Comparison of ENCODE assay signal across 8 mouse cellular contexts in genomic region chr11:69395634-69396373, GRCm38 (mm10). TPM values are rescaled to one million over a fixed set of nuclear protein-coding genes. Genes with fewer than 3 reads are reported as not detected.
DNase-seq lines count a peak whose midpoint lies in the region; ATAC-seq lines count a peak whose summit lies in the region.

No protein-coding gene starts in this region.

- peaks cover 23% of the 10 kb centered on the region for H3K27me3 ChIP-seq in hindbrain, embryonic 12.5 days

- H3K36me3 ChIP-seq in hindbrain, embryonic 12.5 days: peaks cover 22% of the 10 kb centered on the region

- peaks cover 34% of the 10 kb centered on the region for H3K4me1 ChIP-seq in hindbrain, embryonic 12.5 days

- ATAC-seq in hindbrain, embryonic 12.5 days (ENCODE audit: low FRiP score): peak; percentile 86

- H3K9me3 ChIP-seq in hindbrain, embryonic 12.5 days (replicated peaks): no peaks in the 10 kb centered on the region

- peak overlapping the region; percentile 62 for H3K4me2 ChIP-seq in hindbrain, embryonic 12.5 days (replicated peaks)

- H3K9ac ChIP-seq in hindbrain, embryonic 12.5 days: peak overlapping the region; percentile 73

- peak overlapping the region; percentile 65 for H3K4me3 ChIP-seq in hindbrain, embryonic 12.5 days

- peak; percentile 99 for DNase-seq in MN1 (ENCODE audit: low spot score)
- peak; percentile 99 for DNase-seq in cerebellum, adult 9-10 months
- peak; percentile 97 to 98 for DNase-seq in frontal cortex, adult 2 months (ENCODE audit: extremely low spot score in 1 of 2, low spot score in 1 of 2)
- DNase-seq in layer of hippocampus, postnatal 14 days (ENCODE audit: low spot score in 2 of 2): peak; percentile 98
- peak; percentile 96 for DNase-seq in lung, postnatal 14 days
- peak; percentile 99 for DNase-seq in retina, adult 2 months (ENCODE audit: low read depth, low spot score)
- peak; percentile 93 to 95 for DNase-seq in thymus, postnatal 36 days

- H3K27ac ChIP-seq in hindbrain, embryonic 12.5 days: peak overlapping the region; percentile 96

- WGBS in hindbrain, embryonic 12.5 days: under 1% methylated on average over 48 of the region's 48 CpGs

RNA-seq across cellular contexts. Expression of gene Cyb5d1, which starts 0.4 kb away (rescaled TPM):
- 34.2 and 35.7 TPM in 2 replicates for polyA plus RNA-seq in frontal cortex, adult 2 months (2012; rRNA removed)
- polyA plus RNA-seq in hindbrain, embryonic 12.5 days (2016; fragmentation: Nextera tagmentation; extraction: Ambion mirVana): 48.0 and 50.5 TPM in 2 replicates
- 10 to 100 TPM; 36.0 to 39.7 TPM for total RNA-seq in layer of hippocampus, postnatal 14 days (2021)

RNA-seq across cellular contexts. Expression of gene Naa38, which starts 0.5 kb away (rescaled TPM):
- 179 and 182 TPM in 2 replicates for polyA plus RNA-seq in frontal cortex, adult 2 months (2012; rRNA removed)
- polyA plus RNA-seq in hindbrain, embryonic 12.5 days (2016; fragmentation: Nextera tagmentation; extraction: Ambion mirVana): 94.0 and 103 TPM in 2 replicates
- 100 to 1,000 TPM in 1 of 2 experiments, 10 to 100 TPM in 1; 99.3 to 111 TPM for total RNA-seq in layer of hippocampus, postnatal 14 days (2021)

RNA-seq across cellular contexts. Expression of gene Tmem88, which starts 2.2 kb away (rescaled TPM):
- polyA plus RNA-seq in frontal cortex, adult 2 months (2012; rRNA removed): 4.1 and 4.6 TPM in 2 replicates
- polyA plus RNA-seq in hindbrain, embryonic 12.5 days (2016; fragmentation: Nextera tagmentation; extraction: Ambion mirVana): 13.2 and 14.8 TPM in 2 replicates
- total RNA-seq in layer of hippocampus, postnatal 14 days (2021): 1 to 10 TPM; 2.1 to 2.3 TPM

RNA-seq across cellular contexts. Expression of gene Kdm6b, which starts 17.7 kb away (rescaled TPM):
- 12.3 and 12.7 TPM in 2 replicates for polyA plus RNA-seq in frontal cortex, adult 2 months (2012; rRNA removed)
- polyA plus RNA-seq in hindbrain, embryonic 12.5 days (2016; fragmentation: Nextera tagmentation; extraction: Ambion mirVana): 51.4 and 51.6 TPM in 2 replicates
- 10 to 100 TPM; 41.7 to 42.8 TPM for total RNA-seq in layer of hippocampus, postnatal 14 days (2021)

RNA-seq across cellular contexts. Expression of gene Chd3, which starts 26.6 kb away (rescaled TPM):
- polyA plus RNA-seq in frontal cortex, adult 2 months (2012; rRNA removed): 374 and 399 TPM in 2 replicates
- polyA plus RNA-seq in hindbrain, embryonic 12.5 days (2016; fragmentation: Nextera tagmentation; extraction: Ambion mirVana): 93.4 and 97.6 TPM in 2 replicates
- 100 to 1,000 TPM; 519 to 534 TPM for total RNA-seq in layer of hippocampus, postnatal 14 days (2021)

Comparison
In these comparisons a context has a peak if more than half of its experiments do, and no peak if none do; other contexts are left out.
1. Peak in every context shown above with its lines: DNase-seq, ATAC-seq, H3K4me3 ChIP-seq and H3K27ac ChIP-seq.